Mouse (Mus musculus): ENCODE data around the gene Tlx2. TPM values are rescaled to one million over a fixed set of nuclear protein-coding genes. Genes with fewer than 3 reads are reported as not detected.

Gene Tlx2
- polyA plus RNA-seq, 1 experiment from 2014 or later = not detected

GRCm38 (mm10) chr6:83038496-83039012 lies 31.5 kb downstream of the Tlx2 start:
- 7% methylated on average over 24 of the region's 24 CpGs for WGBS
- ATAC-seq (ENCODE audit: insufficient number of reproducible peaks, low FRiP score, low TSS enrichment, low read depth) = peak; percentile 28; the same call in 1 of the 2 replicates

GRCm38 (mm10) chr6:83037188-83037587 lies 32.9 kb downstream of the Tlx2 start:
- H3K27me3 ChIP-seq (ENCODE audit: control insufficient read depth, insufficient read depth, low read length) = peaks cover 2% of the 10 kb centered on the region

More at GRCm38 (mm10) chr6:83038496-83039012, 31.5 kb downstream of the Tlx2 start:
- DNase-seq (ENCODE audit: low spot score) = peak; percentile 92
- Histone ChIP-seq H3K27me3 (ENCODE audit: control insufficient read depth, insufficient read depth, low read length) (no peaks in the 10 kb centered on the region), H3K9me3 (ENCODE audit: control insufficient read depth, low read length) (no peaks in the 10 kb centered on the region), H3K4me3 (ENCODE audit: low read depth, low read length) (peak overlapping the region; percentile 10; the same call in 1 of the 2 replicates), H3K36me3 (ENCODE audit: control insufficient read depth, insufficient read depth, low read length) (no peaks in the 10 kb centered on the region), H3K27ac (replicated peaks; ENCODE audit: low read depth, low read length) (no peak overlapping the region), H3K4me1 (ENCODE audit: control insufficient read depth, insufficient read depth, low read length) (peaks cover 6% of the 10 kb centered on the region; the same call in 1 of the 2 replicates), H3K9ac (ENCODE audit: low read length) (peak overlapping the region; percentile 43; the same call in 1 of the 2 replicates), H3K4me2 (ENCODE audit: low read depth, severe bottlenecking) (peak overlapping the region; percentile 42)

GRCm38 (mm10) chr6:83034463-83035055 lies 35.5 kb downstream of the Tlx2 start:
- ATAC-seq (ENCODE audit: insufficient number of reproducible peaks, low FRiP score, low TSS enrichment, low read depth) = no peak
- H3K9me3 ChIP-seq (ENCODE audit: control insufficient read depth, low read length) = no peaks in the 10 kb centered on the region
- H3K27me3 ChIP-seq (ENCODE audit: control insufficient read depth, insufficient read depth, low read length) = peaks cover 23% of the 10 kb centered on the region
- H3K27ac ChIP-seq (replicated peaks; ENCODE audit: low read depth, low read length) = peak overlapping the region; percentile 68; the same call in 1 of the 2 replicates
- no peaks in the 10 kb centered on the region for H3K36me3 ChIP-seq (ENCODE audit: control insufficient read depth, insufficient read depth, low read length)
- WGBS = 19% methylated on average over 5 of the region's 5 CpGs
- H3K4me3 ChIP-seq (ENCODE audit: low read depth, low read length) = peak overlapping the region; percentile 50
- H3K9ac ChIP-seq (ENCODE audit: low read length) = peak overlapping the region; percentile 14
- no peak for DNase-seq (ENCODE audit: low spot score)
- H3K4me2 ChIP-seq (ENCODE audit: low read depth, severe bottlenecking) = peak overlapping the region; percentile 59
- H3K4me1 ChIP-seq (ENCODE audit: control insufficient read depth, insufficient read depth, low read length) = peaks cover 12% of the 10 kb centered on the region

More at GRCm38 (mm10) chr6:83037188-83037587, 32.9 kb downstream of the Tlx2 start:
- no peaks in the 10 kb centered on the region for H3K9me3 ChIP-seq (ENCODE audit: control insufficient read depth, low read length)
- ATAC-seq (ENCODE audit: insufficient number of reproducible peaks, low FRiP score, low TSS enrichment, low read depth) = no peak
- peaks cover 9% of the 10 kb centered on the region for H3K4me1 ChIP-seq (ENCODE audit: control insufficient read depth, insufficient read depth, low read length)
- no peak overlapping the region for H3K4me3 ChIP-seq (ENCODE audit: low read depth, low read length)
- H3K4me2 ChIP-seq (ENCODE audit: low read depth, severe bottlenecking) = no peak overlapping the region
- no peak for DNase-seq (ENCODE audit: low spot score)
- H3K9ac ChIP-seq (ENCODE audit: low read length) = no peak overlapping the region
- 79% methylated on average over 8 of the region's 8 CpGs for WGBS
- no peaks in the 10 kb centered on the region for H3K36me3 ChIP-seq (ENCODE audit: control insufficient read depth, insufficient read depth, low read length)
- no peak overlapping the region for H3K27ac ChIP-seq (replicated peaks; ENCODE audit: low read depth, low read length)

- peaks cover 23% of the 10 kb centered on the region for H3K27me3 ChIP-seq (ENCODE audit: control insufficient read depth, insufficient read depth, low read length)
- WGBS = under 1% methylated on average over 51 of the region's 51 CpGs
- peak; percentile 72 for ATAC-seq (ENCODE audit: insufficient number of reproducible peaks, low FRiP score, low TSS enrichment, low read depth)
- no peaks in the 10 kb centered on the region for H3K36me3 ChIP-seq (ENCODE audit: control insufficient read depth, insufficient read depth, low read length)
- H3K9ac ChIP-seq (ENCODE audit: low read length) = peak within 1 kb of the TSS; percentile 14
- H3K9me3 ChIP-seq (ENCODE audit: control insufficient read depth, low read length) = no peaks in the 10 kb centered on the region
- peaks cover 10% of the 10 kb centered on the region for H3K4me1 ChIP-seq (ENCODE audit: control insufficient read depth, insufficient read depth, low read length)
- H3K27ac ChIP-seq (replicated peaks; ENCODE audit: low read depth, low read length) = peak within 1 kb of the TSS; percentile 68; the same call in 1 of the 2 replicates
- peak within 1 kb of the TSS; percentile 59 for H3K4me2 ChIP-seq (ENCODE audit: low read depth, severe bottlenecking)
- DNase-seq (ENCODE audit: low spot score) = peak; percentile 82
- H3K4me3 ChIP-seq (ENCODE audit: low read depth, low read length) = peak within 1 kb of the TSS; percentile 50
Observed at GRCm38 (mm10) chr6:83033249-83034185, 36.6 kb downstream of the Tlx2 start, which contains the start of the genes Dok1 and Loxl3. TSS of gene Dok1 (minus strand) at chr6:83033471. TSS of gene Loxl3 (plus strand) at chr6:83034173.

GRCm38 (mm10) chr6:83032769-83033191 lies 37.3 kb downstream of the Tlx2 start:
- ATAC-seq (ENCODE audit: insufficient number of reproducible peaks, low FRiP score, low TSS enrichment, low read depth) (peak; percentile 31), DNase-seq (ENCODE audit: low spot score) (peak; percentile 73)
- H3K36me3 ChIP-seq (ENCODE audit: control insufficient read depth, insufficient read depth, low read length) = no peaks in the 10 kb centered on the region
- under 1% methylated on average over 31 of the region's 31 CpGs for WGBS
- peaks cover 23% of the 10 kb centered on the region for H3K27me3 ChIP-seq (ENCODE audit: control insufficient read depth, insufficient read depth, low read length)
- H3K4me2 ChIP-seq (ENCODE audit: low read depth, severe bottlenecking) = peak overlapping the region; percentile 59
- peak overlapping the region; percentile 50 for H3K4me3 ChIP-seq (ENCODE audit: low read depth, low read length)
- no peaks in the 10 kb centered on the region for H3K9me3 ChIP-seq (ENCODE audit: control insufficient read depth, low read length)
- H3K4me1 ChIP-seq (ENCODE audit: control insufficient read depth, insufficient read depth, low read length) = peaks cover 6% of the 10 kb centered on the region
- peak overlapping the region; percentile 14 for H3K9ac ChIP-seq (ENCODE audit: low read length)
- H3K27ac ChIP-seq (replicated peaks; ENCODE audit: low read depth, low read length) = no peak overlapping the region; the same call in 1 of the 2 replicates

GRCm38 (mm10) chr6:83031921-83032590 lies 38.0 kb downstream of the Tlx2 start:
- H3K9ac ChIP-seq (ENCODE audit: low read length) = 0 out of 2 replicates have a peak overlapping the region, but pooled peaks have one; percentile 14
- 15% methylated on average over 18 of the region's 18 CpGs for WGBS
- no peaks in the 10 kb centered on the region for H3K9me3 ChIP-seq (ENCODE audit: control insufficient read depth, low read length)
- DNase-seq (ENCODE audit: low spot score) = no peak
- H3K4me1 ChIP-seq (ENCODE audit: control insufficient read depth, insufficient read depth, low read length) = peaks cover 6% of the 10 kb centered on the region
- no peaks in the 10 kb centered on the region for H3K36me3 ChIP-seq (ENCODE audit: control insufficient read depth, insufficient read depth, low read length)
- peaks cover 23% of the 10 kb centered on the region for H3K27me3 ChIP-seq (ENCODE audit: control insufficient read depth, insufficient read depth, low read length)
- no peak overlapping the region; the same call in 1 of the 2 replicates for H3K27ac ChIP-seq (replicated peaks; ENCODE audit: low read depth, low read length)
- ATAC-seq (ENCODE audit: insufficient number of reproducible peaks, low FRiP score, low TSS enrichment, low read depth) = no peak
- peak overlapping the region; percentile 59 for H3K4me2 ChIP-seq (ENCODE audit: low read depth, severe bottlenecking)
- H3K4me3 ChIP-seq (ENCODE audit: low read depth, low read length) = peak overlapping the region; percentile 50

- 60% methylated on average over 7 of the region's 7 CpGs for WGBS
- Histone ChIP-seq H3K27ac (replicated peaks; ENCODE audit: low read depth, low read length) (no peak overlapping the region), H3K36me3 (ENCODE audit: control insufficient read depth, insufficient read depth, low read length) (no peaks in the 10 kb centered on the region), H3K27me3 (ENCODE audit: control insufficient read depth, insufficient read depth, low read length) (peaks cover 23% of the 10 kb centered on the region), H3K4me2 (ENCODE audit: low read depth, severe bottlenecking) (no peak overlapping the region), H3K4me1 (ENCODE audit: control insufficient read depth, insufficient read depth, low read length) (peaks cover 6% of the 10 kb centered on the region), H3K9me3 (ENCODE audit: control insufficient read depth, low read length) (no peaks in the 10 kb centered on the region), H3K9ac (ENCODE audit: low read length) (no peak overlapping the region), H3K4me3 (ENCODE audit: low read depth, low read length) (no peak overlapping the region)
- no peak for ATAC-seq (ENCODE audit: insufficient number of reproducible peaks, low FRiP score, low TSS enrichment, low read depth)
- no peak for DNase-seq (ENCODE audit: low spot score)
Observed at GRCm38 (mm10) chr6:83031111-83031510, 39.0 kb downstream of the Tlx2 start.
